Mouse (Mus musculus): ENCODE measurements around the gene Hmx2.

- TF ChIP-seq CTCF (IDR thresholded peaks at IDR 0.05; ENCODE audit: extremely low read depth, insufficient read length, insufficient replicate concordance, low read depth, low read length) (no peak), POLR2A (IDR thresholded peaks at IDR 0.05; ENCODE audit: low read depth, low read length) (no peak)
These were observed 56.9 kb downstream of the Hmx2 start for GRCm38 (mm10) chr7:131605481-131605880.
